Mouse (Mus musculus) midbrain, embryonic 11.5 days (tissue): ENCODE measurements around the gene Ccdc83. TPM values are rescaled to one million over a fixed set of nuclear protein-coding genes. Genes with fewer than 3 reads are reported as not detected.
A peak's percentile ranks its signal among the peaks of the same experiment; 100 is the strongest.
"Not testable (repeated sequence)": the region's sequence is repeated elsewhere in the genome, so short reads cannot be mapped to it uniquely, and the experiment has no call there.

ENCODE experiments used
- ATAC-seq: fragments of 200-750 bp; cut with Nextera tagmentation; 2 replicates; pipeline ENCODE4 v1.8.0; 2017; ENCODE audit warnings: moderate TSS enrichment, moderate library complexity; ENCODE audit not compliant: low FRiP score
- DNase-seq: peaks from one replicate; pipeline ENCODE4 v3.0.0; 2015; ENCODE audit warnings: low spot score; ENCODE audit errors: missing footprints
- H3K27ac ChIP-seq: fragments of 300-500 bp; sonication (generic); 2 replicates; pipeline ENCODE4 v1.5.1; 2014; ENCODE audit warnings: low read depth, low read length
- H3K27me3 ChIP-seq: fragments of 300-500 bp; sonication (generic); 2 replicates; pipeline ENCODE4 v1.6.1; 2014; ENCODE audit warnings: mild to moderate bottlenecking, low read length, moderate library complexity, mixed read lengths; ENCODE audit not compliant: control insufficient read depth, insufficient read depth
- H3K36me3 ChIP-seq: fragments of 300-500 bp; sonication (generic); 2 replicates; pipeline ENCODE4 v1.6.1; 2014; ENCODE audit warnings: mild to moderate bottlenecking, low read length, moderate library complexity, mixed read lengths; ENCODE audit not compliant: control insufficient read depth, insufficient read depth
- H3K4me1 ChIP-seq: fragments of 300-500 bp; sonication (generic); 2 replicates; pipeline ENCODE4 v1.6.1; 2014; ENCODE audit warnings: low read length; ENCODE audit not compliant: control insufficient read depth, insufficient read depth
- H3K4me2 ChIP-seq: fragments of 300-500 bp; sonication (generic); 2 replicates; pipeline ENCODE4 v1.6.1; 2014; ENCODE audit warnings: mild to moderate bottlenecking, moderate library complexity
- H3K4me3 ChIP-seq: fragments of 300-500 bp; sonication (generic); 2 replicates; pipeline ENCODE4 v1.5.1; 2014; ENCODE audit warnings: low read depth, low read length
- H3K9ac ChIP-seq: fragments of 300-500 bp; sonication (generic); 2 replicates; pipeline ENCODE4 v1.6.1; 2014; ENCODE audit warnings: low read length
- H3K9me3 ChIP-seq: fragments of 300-500 bp; sonication (generic); 2 replicates; pipeline ENCODE4 v1.6.1; 2016; ENCODE audit warnings: low read length; ENCODE audit not compliant: control insufficient read depth
- WGBS: fragments of 180-500 bp; shearing (Covaris S2); extraction: QIAGEN DNeasy Blood & Tissue Kit; methylation state at CpG from one replicate; pipeline ENCODE4 v1.1.7; 2014; 5-methylcytosine and 5-hydroxymethylcytosine counted together
- polyA plus RNA-seq: library from polyadenylated mRNA; unstranded; fragments of >200 nt; fragmentation: Nextera tagmentation; extraction: Ambion mirVana; gene quantifications from 2 replicates; pipeline ENCODE4 v1.2.1, GENCODE M21; 2014

The Ccdc83 gene
- polyA plus RNA-seq, 1 experiment from 2014 or later = 0.11 TPM

DNA sequence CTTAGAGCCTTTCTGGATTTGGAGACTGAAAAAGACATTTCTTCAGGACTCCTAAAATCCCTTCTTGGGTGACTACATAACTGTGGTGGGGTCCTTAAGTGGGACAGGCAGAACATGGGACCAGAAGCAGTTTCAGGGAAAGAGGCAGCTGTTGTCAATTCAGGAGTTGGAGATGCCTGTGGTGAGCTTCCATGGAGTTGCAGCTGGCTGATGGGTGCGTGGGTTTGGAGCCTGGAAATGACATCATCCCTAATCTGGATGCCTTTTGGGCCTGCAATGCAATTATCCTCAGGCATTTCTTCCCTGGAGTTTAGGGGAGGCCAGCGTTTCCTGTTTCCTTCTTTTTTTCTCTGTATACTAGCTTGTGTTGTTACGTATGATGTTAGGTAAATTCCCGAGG, 31.7 kb downstream of the Ccdc83 start:
- Histone ChIP-seq H3K36me3 (no peaks in the 10 kb centered on the region), H3K4me3 (no peak overlapping the region), H3K4me2 (no peak overlapping the region), H3K27ac (no peak overlapping the region), H3K4me1 (peaks cover 3% of the 10 kb centered on the region; the same call in 1 of the 2 replicates), H3K9ac (no peak overlapping the region), H3K27me3 (no peaks in the 10 kb centered on the region), H3K9me3 (no peaks in the 10 kb centered on the region)
- no peak for ATAC-seq
- WGBS = 70% methylated on average over 4 of the region's 4 CpGs
- DNase-seq = no peak

DNA sequence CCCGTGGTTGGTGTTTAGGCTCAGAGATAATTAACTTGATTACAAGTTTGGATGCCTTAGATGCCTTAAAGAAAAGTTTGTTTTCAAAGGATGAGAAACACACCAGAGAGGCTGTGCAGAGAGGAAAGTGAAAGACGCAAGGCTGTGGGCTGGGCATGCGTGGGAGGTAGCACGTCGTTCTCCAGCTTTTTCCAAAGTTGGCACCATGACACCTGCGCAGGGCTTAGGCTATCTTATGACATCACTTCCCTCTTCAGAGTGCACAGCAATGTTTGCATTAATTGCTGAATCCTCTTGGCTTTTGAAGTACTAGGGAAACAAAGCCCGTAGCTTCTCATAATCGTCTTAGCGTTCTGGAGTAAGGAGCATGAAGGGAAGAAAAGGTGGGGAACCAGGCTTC, 34.1 kb downstream of the Ccdc83 start:
- H3K27me3 ChIP-seq = no peaks in the 10 kb centered on the region
- no peaks in the 10 kb centered on the region for H3K9me3 ChIP-seq
- H3K36me3 ChIP-seq = no peaks in the 10 kb centered on the region
- no peak for ATAC-seq
- H3K4me3 ChIP-seq = no peak overlapping the region
- no peak for DNase-seq
- H3K27ac ChIP-seq = no peak overlapping the region
- 82% methylated on average over 9 of the region's 9 CpGs for WGBS
- H3K9ac ChIP-seq = no peak overlapping the region
- peaks cover 3% of the 10 kb centered on the region; the same call in 1 of the 2 replicates for H3K4me1 ChIP-seq
- H3K4me2 ChIP-seq = no peak overlapping the region

DNA sequence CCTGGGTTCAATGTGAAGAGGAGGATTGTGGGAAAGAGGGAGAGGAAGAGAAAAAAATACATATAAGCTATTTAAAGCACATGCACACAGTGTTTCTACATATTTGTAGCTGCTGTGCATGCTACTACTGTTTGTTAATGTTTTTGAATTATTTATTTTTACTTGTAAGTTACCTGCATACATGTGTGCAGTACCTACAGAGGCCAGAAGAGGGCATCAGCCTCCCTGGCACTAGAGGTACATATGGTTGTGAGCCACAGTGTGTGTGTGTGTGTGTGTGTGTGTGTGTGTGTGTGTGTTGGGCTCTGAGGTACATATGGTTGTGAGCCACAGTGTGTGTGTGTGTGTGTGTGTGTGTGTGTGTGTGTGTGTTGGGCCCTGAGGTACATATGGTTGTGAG, 36.7 kb downstream of the Ccdc83 start:
- not testable (repeated sequence) for DNase-seq, H3K4me1 ChIP-seq, H3K4me2 ChIP-seq, H3K9ac ChIP-seq, ATAC-seq, H3K27ac ChIP-seq, H3K4me3 ChIP-seq, H3K9me3 ChIP-seq, H3K36me3 ChIP-seq, H3K27me3 ChIP-seq

DNA sequence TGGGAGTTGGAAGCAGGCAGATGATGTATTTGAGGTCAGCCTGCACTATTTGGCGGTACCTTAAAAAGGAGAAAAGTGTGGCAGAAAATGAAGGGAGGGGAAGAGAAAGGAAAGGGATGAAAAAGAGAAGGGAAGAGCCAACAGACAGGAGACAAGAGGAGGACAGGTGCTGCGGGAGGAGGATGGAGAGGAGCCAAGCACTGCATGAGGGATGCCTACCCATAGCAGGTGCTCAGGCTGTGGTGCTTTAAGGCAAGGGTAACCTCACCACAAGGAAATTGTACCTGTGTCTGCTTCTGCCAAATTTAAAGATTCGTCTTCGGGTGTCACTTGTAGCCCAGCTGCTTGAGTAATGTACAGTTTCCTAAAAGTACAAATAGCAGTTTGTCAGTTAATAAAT, 37.5 kb downstream of the Ccdc83 start:
- H3K9me3 ChIP-seq = no peaks in the 10 kb centered on the region
- no peak overlapping the region for H3K9ac ChIP-seq
- no peak overlapping the region for H3K4me2 ChIP-seq
- H3K36me3 ChIP-seq = no peaks in the 10 kb centered on the region
- no peaks in the 10 kb centered on the region for H3K4me1 ChIP-seq
- H3K27me3 ChIP-seq = no peaks in the 10 kb centered on the region
- H3K27ac ChIP-seq = no peak overlapping the region
- no peak for ATAC-seq
- 89% methylated on average over 4 of the region's 4 CpGs for WGBS
- no peak for DNase-seq
- H3K4me3 ChIP-seq = no peak overlapping the region

DNA sequence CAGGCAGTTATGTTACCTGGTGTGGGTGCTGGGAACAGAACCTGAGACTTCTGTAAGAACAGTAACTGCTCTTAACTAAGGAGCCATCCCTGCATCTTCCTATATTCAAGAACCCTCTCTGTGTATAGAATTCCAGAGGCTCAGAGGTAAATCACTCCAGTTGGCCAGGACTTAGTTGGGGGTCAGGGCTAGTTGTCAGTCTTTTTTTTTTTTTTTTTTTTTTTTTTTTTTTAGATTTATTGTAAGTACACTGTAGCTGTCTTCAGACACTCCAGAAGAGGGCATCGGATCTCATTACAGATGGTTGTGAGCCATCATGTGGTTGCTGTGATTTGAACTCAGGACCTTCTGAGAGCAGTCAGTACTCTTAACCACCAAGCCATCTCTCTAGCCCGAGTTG, 44.1 kb downstream of the Ccdc83 start:
- Histone ChIP-seq H3K9me3 (no peaks in the 10 kb centered on the region), H3K4me1 (no peaks in the 10 kb centered on the region), H3K36me3 (no peaks in the 10 kb centered on the region), H3K27me3 (no peaks in the 10 kb centered on the region), H3K4me2 (no peak overlapping the region), H3K4me3 (no peak overlapping the region), H3K9ac (no peak overlapping the region), H3K27ac (no peak overlapping the region)
- ATAC-seq = no peak
- no peak for DNase-seq
- WGBS = 84% methylated on average over 2 of the region's 2 CpGs

DNA sequence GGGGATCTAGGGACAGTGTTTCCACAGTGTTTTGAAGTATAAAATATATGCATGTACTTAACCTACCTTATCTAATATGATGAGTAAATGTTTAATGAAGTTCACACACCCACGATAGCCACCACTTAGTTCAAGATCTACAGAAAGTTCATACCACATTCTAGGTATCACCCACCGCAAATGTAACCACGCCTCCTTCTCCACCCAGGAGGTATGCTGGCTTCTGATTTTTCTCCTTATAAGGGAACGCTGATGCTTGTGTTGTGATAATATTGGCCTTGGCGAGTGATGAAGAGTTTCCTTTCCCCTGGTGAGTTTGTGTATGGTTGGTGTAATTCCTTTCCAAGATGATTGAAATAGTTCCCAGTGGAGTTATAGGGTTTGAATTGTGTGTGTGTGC, 47.5 kb downstream of the Ccdc83 start:
- Histone ChIP-seq H3K4me1 (no peaks in the 10 kb centered on the region), H3K4me2 (no peak overlapping the region), H3K27ac (no peak overlapping the region), H3K9ac (no peak overlapping the region), H3K4me3 (no peak overlapping the region), H3K27me3 (no peaks in the 10 kb centered on the region), H3K36me3 (no peaks in the 10 kb centered on the region), H3K9me3 (no peaks in the 10 kb centered on the region)
- 92% methylated on average over 5 of the region's 5 CpGs for WGBS
- no peak for ATAC-seq
- DNase-seq = no peak

DNA sequence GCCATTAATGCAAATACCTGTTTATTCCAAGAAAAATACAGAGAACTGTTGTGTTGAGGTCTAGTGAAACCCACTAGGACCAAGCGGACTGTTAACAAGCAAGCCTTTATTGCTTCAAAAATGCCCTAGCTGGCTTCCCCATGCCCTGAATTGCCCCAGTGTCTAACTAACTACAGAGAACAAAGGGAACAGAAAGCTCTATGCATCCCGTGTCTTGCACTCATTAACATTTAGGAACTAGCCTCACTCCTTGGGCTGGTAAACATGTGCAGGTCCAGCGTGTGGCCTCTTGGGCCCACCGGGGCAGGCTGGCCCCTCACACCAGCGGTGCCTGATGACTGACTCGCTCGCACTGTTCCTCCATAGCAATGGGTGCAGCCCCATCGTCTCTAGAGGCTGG, 49.1 kb downstream of the Ccdc83 start:
- H3K4me1 ChIP-seq = no peaks in the 10 kb centered on the region
- H3K9ac ChIP-seq = no peak overlapping the region
- WGBS = 75% methylated on average over 8 of the region's 8 CpGs
- no peak overlapping the region for H3K4me3 ChIP-seq
- no peaks in the 10 kb centered on the region for H3K27me3 ChIP-seq
- H3K9me3 ChIP-seq = no peaks in the 10 kb centered on the region
- H3K36me3 ChIP-seq = no peaks in the 10 kb centered on the region
- no peak overlapping the region for H3K4me2 ChIP-seq
- DNase-seq (no peak), ATAC-seq (peak; percentile 67; the same call in 1 of the 2 replicates)
- H3K27ac ChIP-seq = no peak overlapping the region

DNA sequence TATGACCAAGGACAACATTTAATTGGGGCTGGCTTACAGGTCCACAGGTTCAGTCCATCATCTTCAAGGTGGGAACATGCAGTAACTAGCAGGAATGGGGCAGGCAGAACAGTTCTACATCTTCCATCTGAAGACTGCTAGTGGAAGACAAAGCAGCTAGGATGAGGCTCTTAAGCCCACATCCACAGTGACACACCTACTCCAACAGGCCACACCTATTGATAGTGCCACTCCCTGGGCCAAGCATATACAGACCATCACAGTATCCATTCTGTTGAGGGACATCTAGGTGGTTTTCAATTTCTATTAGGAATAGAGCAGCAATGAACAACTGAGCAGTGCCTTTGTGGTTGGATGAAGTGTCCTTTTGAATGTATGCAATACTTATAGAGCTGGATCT, 54.6 kb downstream of the Ccdc83 start:
- H3K27ac ChIP-seq = no peak overlapping the region
- H3K4me1 ChIP-seq = no peaks in the 10 kb centered on the region
- no peaks in the 10 kb centered on the region for H3K27me3 ChIP-seq
- H3K9ac ChIP-seq = no peak overlapping the region
- H3K4me3 ChIP-seq = no peak overlapping the region
- DNase-seq (no peak), ATAC-seq (no peak)
- peaks cover 5% of the 10 kb centered on the region; the same call in 1 of the 2 replicates for H3K36me3 ChIP-seq
- no peak overlapping the region for H3K4me2 ChIP-seq
- H3K9me3 ChIP-seq = no peaks in the 10 kb centered on the region

DNA sequence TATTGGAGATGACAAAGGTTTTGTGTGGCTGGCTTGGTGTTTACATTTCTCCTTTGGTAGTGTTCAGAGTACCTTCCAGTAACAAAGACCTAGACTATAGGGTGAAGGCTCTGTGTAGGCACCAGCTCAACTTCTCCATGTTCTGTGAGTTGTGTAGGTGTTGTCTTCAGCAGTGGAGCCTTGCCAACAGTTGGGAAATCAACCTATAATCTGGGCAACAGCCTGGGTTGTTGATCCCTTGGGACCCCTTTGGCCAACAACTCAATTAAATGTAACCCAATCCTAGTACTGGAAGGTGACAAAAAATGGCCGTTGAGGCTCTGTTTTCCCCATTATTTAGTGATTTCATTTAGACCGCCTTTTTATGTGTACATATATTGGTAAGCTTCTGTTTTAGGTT, 55.5 kb downstream of the Ccdc83 start:
- Histone ChIP-seq H3K36me3 (peaks cover 5% of the 10 kb centered on the region; the same call in 1 of the 2 replicates), H3K9ac (no peak overlapping the region), H3K27me3 (no peaks in the 10 kb centered on the region), H3K4me1 (no peaks in the 10 kb centered on the region), H3K9me3 (no peaks in the 10 kb centered on the region), H3K27ac (no peak overlapping the region), H3K4me3 (no peak overlapping the region), H3K4me2 (no peak overlapping the region)
- DNase-seq (no peak), ATAC-seq (no peak)
- 95% methylated on average over 2 of the region's 2 CpGs for WGBS

DNA sequence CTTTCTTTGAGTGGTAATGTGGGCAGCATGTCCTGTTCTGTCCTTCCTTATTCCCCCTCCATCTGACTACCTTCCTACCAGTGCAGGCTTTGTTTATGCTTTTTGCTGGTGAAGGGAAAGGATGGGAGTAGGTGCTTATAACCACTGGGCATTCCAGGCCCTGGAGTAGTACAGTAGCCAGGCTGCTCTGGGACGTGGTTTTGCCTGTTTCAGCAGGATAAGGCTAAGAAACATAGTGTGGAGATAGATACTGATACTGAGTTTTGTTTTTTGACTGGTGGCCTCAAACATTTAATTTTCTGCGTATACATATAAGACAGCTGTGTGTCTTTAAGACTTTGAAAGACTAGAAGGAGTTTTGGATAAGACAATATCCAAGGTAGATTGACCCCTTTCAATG, 61.7 kb downstream of the Ccdc83 start:
- 92% methylated on average over 2 of the region's 2 CpGs for WGBS
- no peaks in the 10 kb centered on the region for H3K27me3 ChIP-seq
- H3K4me2 ChIP-seq = no peak overlapping the region
- H3K4me1 ChIP-seq = no peaks in the 10 kb centered on the region
- ATAC-seq (no peak), DNase-seq (no peak)
- peaks cover 8% of the 10 kb centered on the region for H3K36me3 ChIP-seq
- no peaks in the 10 kb centered on the region for H3K9me3 ChIP-seq
- no peak overlapping the region for H3K9ac ChIP-seq
- no peak overlapping the region for H3K4me3 ChIP-seq
- H3K27ac ChIP-seq = no peak overlapping the region
